Mouse (Mus musculus): ENCODE measurements at regions not wholly inside any gene's neighbourhood (a gene's known extent, or its start where the extent isn't known, plus 50 kb on each side); places are given as distances from the start of the nearest gene placed in this dataset.

GRCm38 (mm10) chr5:119292323-119292722 is 378.1 kb upstream of the Tbx3 start:
- TF ChIP-seq CTCF (IDR thresholded peaks at IDR 0.05; ENCODE audit: low read depth) (peak; percentile 2; the same call in 1 of the 2 replicates), EP300 (IDR thresholded peaks at IDR 0.05; ENCODE audit: low read depth) (no peak)
